Mouse (Mus musculus): Measurements from ENCODE around the gene Rin1. TPM values are rescaled to one million over a fixed set of nuclear protein-coding genes. Genes with fewer than 3 reads are reported as not detected.

Gene Rin1
- total RNA-seq, 1 experiment = 16.5 TPM

GRCm38 (mm10) chr19:5067040-5067799 is 16.9 kb downstream of the Rin1 start:
- peak overlapping the region in 1 of 2 experiments; percentile 18; a peak in 2 of 4 replicates for H3K4me3 ChIP-seq (ENCODE audit: insufficient read depth in 1 of 2, low read depth in 1 of 2, low read length in 2 of 2, poor library complexity in 1 of 2, severe bottlenecking in 1 of 2)
- peaks cover 0 to 27% of the 10 kb centered on the region in 2 experiments; a peak in 2 of 4 replicates for H3K4me1 ChIP-seq (ENCODE audit: control insufficient read depth in 2 of 2, insufficient read depth in 2 of 2, low read length in 2 of 2, poor library complexity in 1 of 2)
- in situ Hi-C loops (cut with MboI; ENCODE audit: low sequenced_read_pairs in 2 of 2, unreplicated experiment in 2 of 2) = no loop called here
- H3K9ac ChIP-seq (ENCODE audit: insufficient read depth, low read depth, low read length, poor library complexity, severe bottlenecking) = no peak overlapping the region
- DNase-seq (ENCODE audit: low read depth, low spot score) = no peak
- H3K9me3 ChIP-seq (ENCODE audit: control insufficient read depth, insufficient read depth, low read depth, low read length) = no peaks in the 10 kb centered on the region
- H3K27ac ChIP-seq (ENCODE audit: insufficient read depth, low read depth, low read length, poor library complexity, severe bottlenecking) = no peak overlapping the region
- H3K36me3 ChIP-seq (ENCODE audit: control insufficient read depth, insufficient read depth, low read length, poor library complexity, severe bottlenecking) = no peaks in the 10 kb centered on the region
- TF ChIP-seq HCFC1 (IDR thresholded peaks at IDR 0.05; ENCODE audit: borderline replicate concordance, insufficient read depth, low read length) (no peak), ZNF384 (IDR thresholded peaks at IDR 0.05; ENCODE audit: low read depth, low read length) (no peak), CHD2 (IDR thresholded peaks at IDR 0.05; ENCODE audit: low read depth, low read length) (no peak), ZC3H11A (IDR thresholded peaks at IDR 0.05; ENCODE audit: borderline replicate concordance, low read depth, low read length) (no peak)

- Histone ChIP-seq H3K4me1 (ENCODE audit: control insufficient read depth in 2 of 2, insufficient read depth in 2 of 2, low read length in 2 of 2, poor library complexity in 1 of 2) (peaks cover 4 to 25% of the 10 kb centered on the region in 2 experiments; a peak in 3 of 4 replicates), H3K27ac (ENCODE audit: insufficient read depth, low read depth, low read length, poor library complexity, severe bottlenecking) (no peak within 1 kb of the TSS)
- in situ Hi-C loops (cut with MboI; ENCODE audit: low sequenced_read_pairs in 2 of 2, unreplicated experiment in 2 of 2) = no loop called here
Measured at GRCm38 (mm10) chr19:5067867-5068569, 17.7 kb downstream of the Rin1 start, which contains the start of gene Cd248. TSS of gene Cd248 (plus strand) at chr19:5068078.

GRCm38 (mm10) chr19:5068570-5069234 is 18.4 kb downstream of the Rin1 start:
- H3K27ac ChIP-seq (ENCODE audit: insufficient read depth, low read depth, low read length, poor library complexity, severe bottlenecking) = no peak overlapping the region
- in situ Hi-C loops (cut with MboI; ENCODE audit: low sequenced_read_pairs in 2 of 2, unreplicated experiment in 2 of 2) = no loop called here
- no peaks in the 10 kb centered on the region for H3K36me3 ChIP-seq (ENCODE audit: control insufficient read depth, insufficient read depth, low read length, poor library complexity, severe bottlenecking)
- no peak for TF ChIP-seq ZNF384 (IDR thresholded peaks at IDR 0.05; ENCODE audit: low read depth, low read length)
- no peak for TF ChIP-seq ZC3H11A (IDR thresholded peaks at IDR 0.05; ENCODE audit: borderline replicate concordance, low read depth, low read length)
- no peak for TF ChIP-seq MAFK (IDR thresholded peaks at IDR 0.05; ENCODE audit: insufficient read depth, low read depth, low read length)
- TF ChIP-seq HCFC1 (IDR thresholded peaks at IDR 0.05; ENCODE audit: borderline replicate concordance, insufficient read depth, low read length) = no peak
- no peak for TF ChIP-seq CHD2 (IDR thresholded peaks at IDR 0.05; ENCODE audit: low read depth, low read length)
- peak overlapping the region; percentile 60 to 61; a peak in 3 of 4 replicates for H3K4me3 ChIP-seq (ENCODE audit: insufficient read depth in 1 of 2, low read depth in 1 of 2, low read length in 2 of 2, poor library complexity in 1 of 2, severe bottlenecking in 1 of 2)
- H3K9ac ChIP-seq (ENCODE audit: insufficient read depth, low read depth, low read length, poor library complexity, severe bottlenecking) = peak overlapping the region; percentile 38; the same call in 1 of the 2 replicates
- no peak for DNase-seq (ENCODE audit: low read depth, low spot score)
- H3K4me1 ChIP-seq (ENCODE audit: control insufficient read depth in 2 of 2, insufficient read depth in 2 of 2, low read length in 2 of 2, poor library complexity in 1 of 2) = peaks cover 7 to 25% of the 10 kb centered on the region in 2 experiments; a peak in 3 of 4 replicates
- no peaks in the 10 kb centered on the region for H3K9me3 ChIP-seq (ENCODE audit: control insufficient read depth, insufficient read depth, low read depth, low read length)

More at GRCm38 (mm10) chr19:5067867-5068569, 17.7 kb downstream of the Rin1 start, which contains the start of gene Cd248:
- no peak for DNase-seq (ENCODE audit: low read depth, low spot score)
- no peak for TF ChIP-seq CHD2 (IDR thresholded peaks at IDR 0.05; ENCODE audit: low read depth, low read length)
- no peak for TF ChIP-seq ZNF384 (IDR thresholded peaks at IDR 0.05; ENCODE audit: low read depth, low read length)
- TF ChIP-seq MAFK (IDR thresholded peaks at IDR 0.05; ENCODE audit: insufficient read depth, low read depth, low read length) = no peak
- no peak for TF ChIP-seq ZC3H11A (IDR thresholded peaks at IDR 0.05; ENCODE audit: borderline replicate concordance, low read depth, low read length)
- TF ChIP-seq HCFC1 (IDR thresholded peaks at IDR 0.05; ENCODE audit: borderline replicate concordance, insufficient read depth, low read length) = no peak
- Histone ChIP-seq H3K36me3 (ENCODE audit: control insufficient read depth, insufficient read depth, low read length, poor library complexity, severe bottlenecking) (no peaks in the 10 kb centered on the region), H3K4me3 (ENCODE audit: insufficient read depth in 1 of 2, low read depth in 1 of 2, low read length in 2 of 2, poor library complexity in 1 of 2, severe bottlenecking in 1 of 2) (peak within 1 kb of the TSS; percentile 60 to 61), H3K9me3 (ENCODE audit: control insufficient read depth, insufficient read depth, low read depth, low read length) (no peaks in the 10 kb centered on the region), H3K9ac (ENCODE audit: insufficient read depth, low read depth, low read length, poor library complexity, severe bottlenecking) (peak within 1 kb of the TSS; percentile 38)

GRCm38 (mm10) chr19:5069486-5069885 is 19.2 kb downstream of the Rin1 start:
- in situ Hi-C loops (cut with MboI; ENCODE audit: low sequenced_read_pairs in 2 of 2, unreplicated experiment in 2 of 2) = no loop called here
- no peak for TF ChIP-seq ZNF384 (IDR thresholded peaks at IDR 0.05; ENCODE audit: low read depth, low read length)
- TF ChIP-seq HCFC1 (IDR thresholded peaks at IDR 0.05; ENCODE audit: borderline replicate concordance, insufficient read depth, low read length) = no peak
- no peak for TF ChIP-seq ZC3H11A (IDR thresholded peaks at IDR 0.05; ENCODE audit: borderline replicate concordance, low read depth, low read length)
- TF ChIP-seq CHD2 (IDR thresholded peaks at IDR 0.05; ENCODE audit: low read depth, low read length) = no peak
- no peak for TF ChIP-seq MAFK (IDR thresholded peaks at IDR 0.05; ENCODE audit: insufficient read depth, low read depth, low read length)
- H3K9me3 ChIP-seq (ENCODE audit: control insufficient read depth, insufficient read depth, low read depth, low read length) = no peaks in the 10 kb centered on the region
- peaks cover 7 to 25% of the 10 kb centered on the region in 2 experiments; a peak in 3 of 4 replicates for H3K4me1 ChIP-seq (ENCODE audit: control insufficient read depth in 2 of 2, insufficient read depth in 2 of 2, low read length in 2 of 2, poor library complexity in 1 of 2)
- no peak overlapping the region for H3K9ac ChIP-seq (ENCODE audit: insufficient read depth, low read depth, low read length, poor library complexity, severe bottlenecking)
- DNase-seq (ENCODE audit: low read depth, low spot score) = no peak
- no peak overlapping the region for H3K27ac ChIP-seq (ENCODE audit: insufficient read depth, low read depth, low read length, poor library complexity, severe bottlenecking)
- H3K36me3 ChIP-seq (ENCODE audit: control insufficient read depth, insufficient read depth, low read length, poor library complexity, severe bottlenecking) = no peaks in the 10 kb centered on the region
- H3K4me3 ChIP-seq (ENCODE audit: insufficient read depth in 1 of 2, low read depth in 1 of 2, low read length in 2 of 2, poor library complexity in 1 of 2, severe bottlenecking in 1 of 2) = no peak overlapping the region

Measured in ES-E14 (cell line).